Mouse (Mus musculus): ENCODE data around the gene Ivns1abp. TPM values are rescaled to one million over a fixed set of nuclear protein-coding genes. Genes with fewer than 3 reads are reported as not detected.

The Ivns1abp gene
- total RNA-seq (2012; rRNA removed) (77.6 and 88.1 TPM in 2 replicates), total RNA-seq (2014; rRNA removed) (197 and 234 TPM in 2 replicates), polyA plus RNA-seq (2012; ENCODE audit: insufficient read length, low read depth) (212 and 216 TPM in 2 replicates)

DNA sequence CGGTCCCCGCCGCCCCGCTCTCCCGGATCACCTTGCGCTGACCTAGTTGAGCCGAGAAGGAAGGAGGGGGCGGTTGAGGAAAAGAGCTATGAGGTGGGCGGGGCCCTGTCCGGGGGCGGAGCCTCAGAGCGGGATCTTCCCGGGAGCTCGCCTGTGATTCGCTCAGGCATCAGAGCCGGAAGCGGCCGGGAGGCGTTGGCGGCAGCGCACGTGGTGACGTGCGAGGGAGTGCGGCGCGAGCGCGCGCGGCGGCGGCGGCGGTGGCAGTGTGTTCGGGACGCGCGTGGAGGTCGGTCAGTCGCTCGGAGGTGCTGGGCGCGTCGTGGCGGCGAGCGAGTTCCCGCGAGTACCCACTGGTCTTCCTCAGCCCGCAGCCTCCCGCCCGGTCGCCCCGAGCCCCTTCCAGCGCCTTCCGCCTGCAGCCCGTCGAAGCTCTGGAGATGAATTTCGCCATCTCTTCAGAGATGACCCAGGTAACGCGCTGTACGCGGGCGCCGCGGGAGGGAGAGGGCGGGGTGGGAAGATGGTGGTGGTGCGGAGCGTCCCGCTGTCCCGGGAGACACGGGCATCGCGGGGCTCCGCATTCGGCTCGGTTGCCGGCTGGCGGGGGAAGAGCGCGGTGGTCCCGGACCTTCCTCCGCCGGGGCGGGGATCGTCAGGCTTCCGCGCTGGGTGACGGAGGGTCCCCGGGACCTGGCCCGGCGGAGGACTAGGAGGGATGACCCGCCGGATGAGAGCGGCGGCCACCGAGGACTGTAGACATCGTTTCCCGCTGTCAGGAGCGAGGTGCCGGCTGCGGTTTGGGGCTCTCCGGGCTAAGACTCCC lies at the start of gene Ivns1abp:
Gene Ivns1abp, plus strand, starts transcription at position 195 of the 826 bp plus-strand sequence.
- DNase-seq (ENCODE audit: extremely low read depth), result peak; percentile 97
- Histone ChIP-seq H3K9ac (ENCODE audit: insufficient read depth, low read depth) (peak within 1 kb of the TSS; percentile 88), H3K79me2 (replicated peaks; ENCODE audit: control insufficient read depth, extremely low read depth, insufficient read depth, poor library complexity, severe bottlenecking) (peaks cover 44% of the 10 kb centered on the region), H3K36me3 (replicated peaks in 1 of 2; ENCODE audit: control insufficient read depth in 1 of 2, insufficient read depth in 1 of 2, low read length in 1 of 2) (peaks cover 0 to 6% of the 10 kb centered on the region in 2 experiments), H3K4me1 (ENCODE audit: control insufficient read depth in 1 of 2, insufficient read depth in 2 of 2) (peaks cover 0 to 40% of the 10 kb centered on the region in 2 experiments; a peak in 2 of 4 replicates), H3K27ac (ENCODE audit: insufficient read depth, low read depth) (peak within 1 kb of the TSS; percentile 87), H3K4me2 (ENCODE audit: insufficient read depth, low read depth, poor library complexity, severe bottlenecking) (peak within 1 kb of the TSS; percentile 57), H3K27me3 (replicated peaks) (no peaks in the 10 kb centered on the region), H3K9me3 (replicated peaks; ENCODE audit: low read length) (no peaks in the 10 kb centered on the region), H3K4me3 (replicated peaks in 1 of 3; ENCODE audit: low read depth in 2 of 3, low read length in 2 of 3, poor library complexity in 1 of 3) (peak within 1 kb of the TSS; percentile 60 to 95 (median 84))
- dilution Hi-C loops (cut with MboI; ENCODE audit: extremely low pct_ligation_motif_present, extremely low pct_unique_long_range_greater_than_20kb, low sequenced_read_pairs) (no loop called here), in situ Hi-C loops (cut with MboI; ENCODE audit: low pct_ligation_motif_present, low pct_unique_long_range_greater_than_20kb, low sequenced_read_pairs) (loop anchor here (5.0 to 10.0 kb wide), 2 partner anchors 92 to 260 kb away; no protein-coding TSS in a partner anchor)
- TF ChIP-seq CHD2 (IDR thresholded peaks at IDR 0.05; ENCODE audit: low read length) (no peak), TCF12 (IDR thresholded peaks at IDR 0.05; ENCODE audit: low read depth, low read length) (peak; percentile 91), POLR2A (IDR thresholded peaks at IDR 0.05; ENCODE audit: low read depth, low read length) (peak; percentile 85; the same call in 1 of the 2 replicates), KAT2A (IDR thresholded peaks at IDR 0.05; ENCODE audit: insufficient replicate concordance, low read length) (0 out of 2 replicates have a peak, but pooled peaks have one; percentile 6), MXI1 (IDR thresholded peaks at IDR 0.05; ENCODE audit: low read depth, low read length) (peak; percentile 95), E2F4 (IDR thresholded peaks at IDR 0.05; ENCODE audit: insufficient replicate concordance, low read depth, low read length) (0 out of 2 replicates have a peak, but pooled peaks have one; percentile 46), JUN (IDR thresholded peaks at IDR 0.05; ENCODE audit: insufficient read depth, low read depth, low read length) (no peak), ZMIZ1 (IDR thresholded peaks at IDR 0.05; ENCODE audit: low read depth, low read length) (peak; percentile 83), ZKSCAN1 (IDR thresholded peaks at IDR 0.05; ENCODE audit: borderline replicate concordance, low read depth, low read length) (no peak), NELFE (IDR thresholded peaks at IDR 0.05; ENCODE audit: low read depth, low read length) (peak; percentile 90), TBP (conservative IDR thresholded peaks at IDR 0.05; ENCODE audit: low read depth, low read length) (peak; percentile 76), IRF4 (IDR thresholded peaks at IDR 0.05; ENCODE audit: low read depth, low read length) (no peak; the same call in 1 of the 2 replicates), RAD21 (IDR thresholded peaks at IDR 0.05; ENCODE audit: low read depth, low read length) (no peak), ZNF384 (IDR thresholded peaks at IDR 0.05; ENCODE audit: low read depth, low read length) (no peak), SMC3 (IDR thresholded peaks at IDR 0.05; ENCODE audit: low read depth, low read length) (no peak), USF1 (IDR thresholded peaks at IDR 0.05; ENCODE audit: low read depth, low read length) (peak; percentile 56), CHD1 (IDR thresholded peaks at IDR 0.05; ENCODE audit: low read depth, low read length) (no peak), JUND (conservative IDR thresholded peaks at IDR 0.05; ENCODE audit: low read depth, low read length) (no peak), PAX5 (IDR thresholded peaks at IDR 0.05; ENCODE audit: low read length) (no peak), BHLHE40 (IDR thresholded peaks at IDR 0.05; ENCODE audit: low read depth, low read length) (peak; percentile 79), USF2 (conservative IDR thresholded peaks at IDR 0.05; ENCODE audit: low read depth, low read length) (no peak), ELF1 (IDR thresholded peaks at IDR 0.05; ENCODE audit: low read depth, low read length) (peak; percentile 94), MAFK (IDR thresholded peaks at IDR 0.05; ENCODE audit: insufficient replicate concordance, low read length) (no peak), GABPA (IDR thresholded peaks at IDR 0.05; ENCODE audit: insufficient replicate concordance, low read depth, low read length) (no peak), MAX (IDR thresholded peaks at IDR 0.05; ENCODE audit: low read length) (peak; percentile 92), MYC (IDR thresholded peaks at IDR 0.05; ENCODE audit: low read depth, low read length) (peak; percentile 80; the same call in 1 of the 2 replicates), UBTF (IDR thresholded peaks at IDR 0.05; ENCODE audit: low read depth, low read length) (no peak; the same call in 1 of the 2 replicates), ZC3H11A (IDR thresholded peaks at IDR 0.05; ENCODE audit: low read depth, low read length) (no peak), MEF2A (IDR thresholded peaks at IDR 0.05; ENCODE audit: borderline replicate concordance, low read depth, low read length) (no peak; the same call in none of the 2 replicates), HCFC1 (IDR thresholded peaks at IDR 0.05; ENCODE audit: low read depth, low read length) (peak; percentile 58), POLR2AphosphoS2 (IDR thresholded peaks at IDR 0.05; ENCODE audit: low read depth, low read length) (peak; percentile 88; the same call in 1 of the 2 replicates), EP300 (IDR thresholded peaks at IDR 0.05; ENCODE audit: low read length) (no peak), ETS1 (conservative IDR thresholded peaks at IDR 0.05; ENCODE audit: low read depth, low read length) (no peak; the same call in 1 of the 2 replicates), NRF1 (IDR thresholded peaks at IDR 0.05; ENCODE audit: low read depth, low read length) (peak; percentile 50), MAZ (IDR thresholded peaks at IDR 0.05; ENCODE audit: low read depth, low read length) (peak; percentile 84), CTCF (conservative IDR thresholded peaks at IDR 0.05 in 1 of 2, IDR thresholded peaks at IDR 0.05 in 1 of 2; ENCODE audit: low read depth in 2 of 2, low read length in 2 of 2) (no peak), SIN3A (IDR thresholded peaks at IDR 0.05; ENCODE audit: low read length) (peak; percentile 76; the same call in 1 of the 2 replicates)
